Mouse (Mus musculus): Measurements from ENCODE around the gene Cdkn1a.

DNA sequence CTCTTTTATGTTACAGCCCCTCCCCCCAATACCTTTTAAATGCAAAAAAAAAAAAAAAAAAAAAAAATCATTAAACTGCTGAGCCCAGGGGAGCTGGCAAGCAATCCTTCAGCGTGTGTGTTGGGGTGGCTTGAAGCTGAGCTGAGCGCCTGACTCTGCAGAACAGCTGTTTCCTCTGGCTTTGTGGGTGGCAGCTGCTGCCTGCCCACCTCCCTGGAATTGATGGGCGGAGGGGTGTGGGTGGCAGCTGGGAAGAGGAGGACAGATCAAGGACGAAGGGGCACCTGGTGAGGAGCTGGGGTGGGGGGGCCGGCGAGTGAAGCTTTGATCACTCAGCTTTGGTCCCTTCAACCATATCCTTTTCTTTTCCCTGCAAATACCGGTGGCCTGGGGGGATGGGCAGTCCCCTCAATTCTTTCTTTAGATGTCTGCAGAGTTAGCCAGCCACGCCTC lies 34.1 kb upstream of the Cdkn1a start:
- TF ChIP-seq CTCF (IDR thresholded peaks at IDR 0.05; ENCODE audit: insufficient read depth, low read depth, low read length) = no peak
- TF ChIP-seq POLR2A (IDR thresholded peaks at IDR 0.05; ENCODE audit: insufficient read depth, low read depth, low read length) = no peak

Data from olfactory bulb, adult 2 months (tissue).